Mouse (Mus musculus) embryo, embryonic 11.5 days (tissue): ENCODE data around the gene Fshr.
A peak's percentile ranks its signal among the peaks of the same experiment; 100 is the strongest.

Experiments used
- DNase-seq: peaks from one replicate; pipeline ENCODE4 v3.0.0-alpha.2; 2012; ENCODE audit warnings: low read depth, low spot score

The Fshr gene

DNA sequence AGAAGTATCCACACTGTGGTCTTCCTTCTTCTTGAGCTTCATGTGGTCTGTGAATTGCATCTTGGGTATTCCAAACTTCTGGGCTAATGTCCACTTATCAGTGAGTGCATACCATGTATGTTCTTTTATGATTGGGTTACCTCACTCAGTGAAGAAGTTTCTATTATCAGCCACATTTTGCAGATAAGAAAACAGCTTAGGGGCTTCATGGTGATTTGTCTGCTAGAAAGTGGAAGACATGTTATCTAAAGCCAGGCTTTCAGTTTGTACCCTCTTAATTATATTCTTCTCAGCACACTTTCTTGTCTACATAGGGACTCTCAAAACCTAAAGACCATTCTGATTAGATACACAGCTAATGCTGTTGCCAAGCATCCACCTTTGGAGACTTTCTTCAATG, 165.8 kb downstream of the Fshr start:
- DNase-seq = no peak

DNA sequence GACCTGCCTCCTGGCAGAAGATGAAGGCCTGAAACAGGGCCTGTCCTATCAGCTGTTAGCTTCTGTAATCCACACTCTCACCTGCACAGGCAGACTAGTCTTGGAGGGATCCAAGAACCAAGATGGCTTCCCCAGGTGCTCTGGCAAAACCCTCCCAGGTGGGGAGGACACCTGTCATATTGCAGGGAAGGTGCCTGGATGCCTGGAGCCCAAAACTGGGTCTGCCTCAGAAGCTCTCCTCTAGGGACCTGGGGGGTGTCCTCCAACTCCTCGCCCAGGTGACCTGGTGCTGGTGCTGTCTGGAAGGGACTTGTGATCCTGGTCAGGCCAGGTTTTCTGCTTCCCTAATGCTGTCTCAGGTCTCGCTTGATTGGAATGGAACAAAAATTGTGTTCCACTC, 167.5 kb downstream of the Fshr start:
- DNase-seq = no peak

DNA sequence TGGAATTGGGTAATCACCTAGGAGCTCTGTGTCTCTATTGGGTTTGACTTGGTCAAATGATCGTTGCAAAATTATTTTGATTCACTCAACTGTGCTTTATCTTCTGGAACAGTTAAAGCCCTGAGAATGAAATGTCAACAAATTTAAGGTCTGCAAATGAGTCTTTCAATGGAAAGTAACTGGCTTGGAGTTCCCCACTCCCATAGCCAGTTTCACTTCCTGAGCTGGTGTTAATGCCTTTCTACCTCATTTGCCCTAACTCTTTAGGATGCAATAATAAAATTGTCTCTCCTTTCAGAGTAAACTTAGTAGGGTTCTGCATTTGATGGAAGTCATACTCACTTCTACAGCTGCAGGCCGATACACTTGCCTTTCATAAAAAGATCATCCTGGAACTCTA, 181.0 kb downstream of the Fshr start:
- DNase-seq = no peak

GRCm38 (mm10) chr17:89017002-89017401, 183.5 kb downstream of the Fshr start:
- no peak for DNase-seq

GRCm38 (mm10) chr17:89013691-89014090, 186.8 kb downstream of the Fshr start:
- no peak for DNase-seq

- no peak for DNase-seq
Measured at GRCm38 (mm10) chr17:89009117-89009516, 191.4 kb downstream of the Fshr start.

DNA sequence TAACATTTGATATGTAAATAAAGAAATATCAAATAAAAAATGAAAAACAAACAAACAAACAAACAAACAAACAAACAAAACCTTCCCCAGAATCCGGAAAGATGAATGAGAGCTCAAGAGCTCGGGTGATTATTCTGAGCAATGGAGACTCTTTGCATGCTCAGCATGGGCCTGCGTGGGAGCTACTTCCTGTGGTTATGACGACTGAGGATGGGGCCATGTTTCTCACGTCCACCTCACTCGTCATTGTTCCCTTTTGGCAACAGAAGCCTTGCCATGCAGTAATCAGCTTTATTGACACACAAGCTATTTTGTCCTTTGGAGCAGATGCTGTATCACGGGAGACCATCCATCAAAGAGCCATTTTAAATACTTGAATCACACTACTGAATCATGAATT, 191.8 kb downstream of the Fshr start:
- DNase-seq = no peak

- no peak for DNase-seq
Measured at GRCm38 (mm10) chr17:89005959-89006358, 194.5 kb downstream of the Fshr start.

DNA sequence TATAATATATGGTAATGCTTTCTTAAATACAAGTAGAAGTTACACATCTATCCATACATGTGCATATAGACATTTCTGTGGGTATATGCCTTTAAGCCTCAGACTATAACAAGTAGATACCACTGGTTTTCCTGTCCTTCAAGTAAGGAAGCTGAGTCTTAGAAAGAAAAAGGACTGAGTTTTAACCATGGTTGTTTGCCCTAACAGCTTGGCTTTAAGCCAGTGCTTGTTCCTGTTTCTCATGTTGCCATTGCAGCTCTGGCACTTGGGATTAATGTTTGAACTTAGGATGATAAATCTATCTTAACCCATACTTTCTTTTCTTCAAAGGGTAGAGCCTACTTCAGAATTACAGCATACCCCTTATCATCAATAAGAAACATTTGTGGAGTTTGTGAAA, 200.6 kb downstream of the Fshr start:
- DNase-seq = no peak

DNA sequence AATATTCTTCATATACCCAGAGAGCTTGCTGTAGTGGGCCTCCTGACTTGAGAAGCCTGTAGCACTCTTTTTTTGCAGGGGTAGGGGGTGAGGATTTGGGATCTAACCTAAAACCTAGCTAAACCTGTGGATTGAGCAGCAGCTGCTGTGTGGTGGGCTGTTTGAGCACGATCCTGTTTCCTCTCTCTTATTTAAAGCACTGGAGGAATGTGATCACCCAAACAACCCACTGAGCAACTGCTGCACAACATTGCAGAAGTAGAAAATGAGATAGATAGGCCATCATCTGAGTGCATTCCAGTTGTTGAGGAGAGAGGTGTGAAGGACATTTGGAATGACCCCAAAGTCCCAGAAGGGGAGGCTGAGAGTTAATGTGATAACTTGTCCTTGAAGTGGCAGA, 202.2 kb downstream of the Fshr start:
- DNase-seq = no peak

GRCm38 (mm10) chr17:88991238-88991637, 209.2 kb downstream of the Fshr start:
- no peak for DNase-seq

- DNase-seq = no peak
Measured at GRCm38 (mm10) chr17:88980708-88981355, 219.6 kb downstream of the Fshr start.

- no peak for DNase-seq
Measured at GRCm38 (mm10) chr17:88974538-88974937, 225.9 kb downstream of the Fshr start.

- DNase-seq = no peak
Measured at GRCm38 (mm10) chr17:88966028-88966427, 234.4 kb downstream of the Fshr start.

DNA sequence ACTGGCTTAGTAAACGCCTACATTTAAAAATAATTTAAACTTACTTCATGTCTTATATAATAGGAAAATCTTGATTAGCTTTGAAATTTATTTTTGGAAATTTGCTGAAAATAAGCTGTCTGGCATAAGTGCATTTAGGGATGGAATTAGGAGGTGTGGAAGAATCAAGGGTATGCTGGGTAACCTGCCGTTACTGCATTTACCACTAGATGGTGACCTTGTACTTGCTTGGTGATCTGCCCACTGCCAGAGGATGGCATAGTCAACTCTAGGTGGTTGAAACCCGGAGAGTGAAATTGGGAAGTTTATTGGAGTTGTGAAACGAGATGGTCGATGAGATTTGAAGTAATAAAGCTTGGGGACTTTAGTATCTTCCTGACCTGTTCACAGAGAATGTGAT, 246.5 kb downstream of the Fshr start:
- DNase-seq = peak; percentile 35

DNA sequence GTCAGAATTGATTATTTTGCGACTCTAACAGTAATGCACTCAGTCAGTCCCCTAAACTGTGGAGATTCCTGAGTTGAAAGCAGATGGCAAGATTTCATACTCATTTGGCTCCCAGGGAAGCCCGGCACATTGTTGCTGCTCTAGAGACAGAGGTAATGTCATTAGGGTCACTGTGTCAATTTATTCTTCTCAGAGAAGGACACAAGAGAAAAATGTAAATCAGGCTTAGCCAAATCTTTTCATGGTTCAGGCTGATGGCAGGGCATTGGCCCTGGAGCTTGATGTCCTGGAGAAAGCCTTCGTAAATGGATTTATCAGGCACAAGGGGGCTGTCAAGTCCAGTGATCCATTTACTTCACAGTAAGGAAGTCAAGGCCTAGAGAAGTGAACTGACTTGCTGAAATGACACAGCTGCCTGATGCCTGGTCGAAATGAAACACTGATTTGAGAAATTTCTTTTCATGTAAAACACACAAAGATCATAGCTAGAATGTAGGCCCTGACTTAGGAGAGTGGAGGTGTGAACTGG, 262.3 kb downstream of the Fshr start:
- peak; percentile 37 for DNase-seq

DNA sequence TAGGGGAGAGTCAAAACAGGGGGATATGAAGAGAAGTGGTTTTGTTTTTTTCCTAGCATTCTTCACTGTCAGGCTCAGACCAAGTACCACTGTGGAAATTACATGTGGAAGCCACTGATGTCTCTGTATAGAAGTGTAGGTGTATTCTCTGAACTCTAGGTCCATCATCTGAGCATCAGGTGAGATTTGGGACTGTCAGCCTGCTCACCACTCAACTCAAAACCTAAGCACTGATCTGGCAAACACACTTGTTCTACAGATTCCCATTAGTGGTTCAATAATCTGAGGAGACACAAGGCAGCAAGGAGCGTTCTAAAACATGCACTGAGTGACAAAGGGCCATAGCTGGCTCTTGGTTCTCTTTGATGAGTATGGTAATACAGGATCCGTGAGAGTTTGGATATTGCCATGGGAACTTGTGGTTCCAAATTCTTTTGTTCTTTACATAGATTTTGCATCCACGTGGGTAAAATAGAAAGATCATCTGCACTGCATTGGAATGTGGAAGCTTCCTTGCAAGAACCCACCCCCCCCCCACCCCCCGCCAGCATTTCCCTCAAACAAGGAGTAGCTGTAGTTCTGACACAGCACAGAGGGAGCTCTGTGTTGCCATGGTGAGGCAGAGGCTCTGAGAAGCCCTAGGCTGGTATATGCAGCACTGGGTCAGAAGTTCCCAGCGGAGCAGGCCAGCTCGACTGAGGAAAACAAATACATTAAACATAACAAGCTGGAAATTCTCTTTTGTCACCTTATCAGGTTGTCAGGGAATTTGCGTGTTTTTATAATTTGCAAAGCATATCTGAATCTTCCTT, 262.9 kb downstream of the Fshr start:
- peak; percentile 31 for DNase-seq

- no peak for DNase-seq
Measured at GRCm38 (mm10) chr17:88936941-88937340, 263.5 kb downstream of the Fshr start.
